Mouse (Mus musculus) c-Kit-negative CD71-positive TER-119-positive erythroid progenitor cells, embryonic 14.5 days (primary cell): ENCODE data around the gene Gga3.

ENCODE experiments used
- DNase-seq: peaks from one replicate; pipeline ENCODE4 v3.0.0-alpha.2; 2013; ENCODE audit warnings: low read depth, low spot score

Gga3 gene

DNA sequence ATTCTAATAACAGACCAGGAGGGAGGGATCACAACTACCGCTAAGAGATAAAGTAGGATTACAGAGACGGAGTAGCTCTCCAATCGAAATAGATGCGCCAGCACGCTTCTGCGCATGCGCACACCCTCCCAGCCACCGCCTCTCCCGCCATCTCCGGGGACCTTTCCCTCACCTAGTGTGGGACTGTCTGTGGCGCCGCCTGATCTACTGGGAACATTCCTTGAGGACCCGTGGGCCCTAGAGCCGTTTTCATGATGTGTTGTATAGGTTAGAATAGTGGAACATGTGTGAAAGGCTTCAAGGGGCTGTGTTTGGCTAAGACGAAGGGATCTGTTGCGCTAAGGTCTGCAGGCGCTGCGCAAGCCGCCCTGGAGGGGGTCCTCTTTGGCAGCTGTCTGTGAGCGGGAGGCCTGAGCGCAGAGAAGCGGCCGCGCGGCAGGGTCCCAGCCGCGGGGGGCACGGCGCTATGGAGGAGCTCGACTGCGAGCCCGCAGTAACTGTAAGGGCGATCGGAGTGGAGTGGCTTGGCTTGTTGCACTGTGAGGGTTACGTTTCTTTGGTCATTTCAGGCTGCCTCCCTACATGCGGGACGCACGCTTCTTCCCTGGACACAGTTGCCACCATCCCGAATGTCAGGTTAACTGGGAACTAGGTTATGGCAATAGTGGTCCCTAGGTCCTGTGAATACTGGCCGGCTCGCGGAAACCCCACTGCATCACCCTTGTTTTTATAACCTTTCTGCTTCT is 39.6 kb downstream of the Gga3 start, which contains the start of gene Nup85:
Nup85 (plus strand) TSS at position 371 of the 746 bp plus-strand sequence.
- DNase-seq, result peak; percentile 97

- DNase-seq, result peak; percentile 24
These were observed 40.4 kb downstream of the Gga3 start for GRCm38 (mm10) chr11:115563406-115563805.

DNA sequence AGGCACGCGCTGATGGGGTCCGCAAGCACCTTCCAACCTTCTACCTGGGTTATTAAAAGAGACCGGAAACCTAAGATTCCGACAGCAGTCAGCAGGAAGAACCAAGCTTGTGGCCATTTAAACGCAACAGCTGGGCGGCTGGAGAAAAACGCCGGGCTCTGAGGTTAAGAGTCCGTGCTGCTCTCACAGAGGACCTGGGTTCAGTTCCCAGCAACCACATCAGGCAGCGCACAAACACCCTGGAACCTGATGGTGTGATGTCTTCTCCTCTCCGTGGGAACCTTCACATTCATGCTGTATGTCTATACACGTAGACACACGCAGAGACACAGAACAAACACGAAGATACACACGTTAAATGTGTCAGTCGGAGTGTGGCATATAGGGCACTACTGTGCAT is 48.1 kb downstream of the Gga3 start:
- no peak for DNase-seq

GRCm38 (mm10) chr11:115552783-115553182 is 51.1 kb downstream of the Gga3 start:
- no peak for DNase-seq

- DNase-seq, result no peak
These were observed 60.3 kb downstream of the Gga3 start for GRCm38 (mm10) chr11:115543571-115543970.

GRCm38 (mm10) chr11:115538045-115538444 is 65.8 kb downstream of the Gga3 start:
- DNase-seq, result no peak

GRCm38 (mm10) chr11:115536856-115537568 is 66.8 kb downstream of the Gga3 start:
- DNase-seq, result no peak

DNA sequence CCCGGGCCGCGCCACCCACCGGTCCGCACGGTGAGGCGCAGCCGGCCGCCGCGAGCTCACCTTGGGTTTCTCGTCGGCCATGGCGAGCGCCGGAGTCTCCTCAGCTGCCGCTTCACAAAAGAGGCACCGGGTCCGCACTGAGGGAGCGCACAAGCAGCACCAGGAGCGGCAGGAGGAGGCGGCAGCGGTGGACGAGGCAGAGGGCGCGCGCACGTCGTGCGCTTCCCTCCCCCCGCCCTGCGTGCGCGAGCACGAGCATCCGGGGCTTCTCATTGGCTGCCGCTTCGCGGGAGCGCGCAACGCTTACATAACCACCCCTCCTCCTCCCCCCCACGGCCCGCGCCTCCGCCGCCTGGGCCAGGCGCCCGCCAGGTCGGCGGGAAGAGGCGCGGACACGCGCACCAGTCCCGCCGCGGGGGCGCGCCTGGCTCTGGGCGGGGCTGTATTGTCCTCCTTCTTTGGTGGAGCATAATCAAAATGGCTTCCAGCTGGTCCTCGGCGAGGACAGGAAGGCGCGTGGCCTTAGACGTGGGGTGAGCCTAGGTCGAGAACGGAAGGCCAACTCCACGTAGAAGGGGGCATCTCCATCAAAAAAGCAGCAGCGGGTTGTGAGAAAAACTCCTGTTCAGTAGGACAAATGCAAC is 67.7 kb downstream of the Gga3 start, which contains the start of gene Sumo2:
Sumo2 (minus strand) TSS at position 239 of the 644 bp plus-strand sequence.
- peak; percentile 98 for DNase-seq

GRCm38 (mm10) chr11:115535401-115536037 is 68.3 kb downstream of the Gga3 start:
- peak; percentile 45 for DNase-seq

DNA sequence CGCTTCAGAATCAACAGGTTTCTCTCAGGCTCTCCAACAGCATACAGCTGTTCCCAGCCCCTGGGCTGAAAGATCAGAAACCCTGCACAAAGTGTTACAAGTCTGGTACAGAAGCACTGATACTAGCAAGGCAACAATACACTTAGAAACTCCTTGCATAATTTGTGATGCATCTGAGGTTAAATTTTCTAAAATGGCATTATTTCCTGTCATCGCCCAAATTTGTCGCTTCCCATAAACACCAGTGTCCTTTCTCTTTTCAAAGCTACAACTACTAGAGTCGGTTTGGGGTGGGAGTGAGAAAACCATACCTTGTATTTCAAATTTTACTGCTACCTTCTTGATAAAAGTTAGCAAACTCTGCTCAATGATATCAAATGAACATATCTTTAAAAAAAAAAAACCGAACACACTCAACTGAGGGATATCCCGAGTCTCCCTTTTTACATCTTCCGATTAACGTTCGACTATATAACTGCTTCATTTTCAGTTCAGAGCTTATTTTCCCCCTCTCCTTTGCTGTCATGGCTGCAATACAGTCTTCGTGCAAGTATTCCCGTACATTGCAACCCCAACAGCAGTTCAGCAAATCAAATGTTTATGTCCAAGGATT is 69.0 kb downstream of the Gga3 start:
- DNase-seq, result no peak
